Mouse (Mus musculus) small intestine, adult 2 months (tissue): ENCODE results near the gene Cfap157. TPM values are rescaled to one million over a fixed set of nuclear protein-coding genes. Genes with fewer than 3 reads are reported as not detected.
A peak's percentile ranks its signal among the peaks of the same experiment; 100 is the strongest.

ENCODE experiments used
- H3K27ac ChIP-seq: fragments of 200-500 bp; 2 replicates; pipeline ENCODE4 v1.5.1; 2012; ENCODE audit warnings: low read depth, low read length, control low read depth, inconsistent platforms; ENCODE audit not compliant: insufficient read depth
- H3K27me3 ChIP-seq: fragments of 200-500 bp; 2 replicates; pipeline ENCODE4 v1.6.1; 2012; ENCODE audit warnings: mild to moderate bottlenecking, moderate library complexity, low read length, inconsistent platforms; ENCODE audit not compliant: control insufficient read depth, insufficient read depth
- H3K36me3 ChIP-seq: fragments of 200-500 bp; 2 replicates; pipeline ENCODE4 v1.6.1; 2012; ENCODE audit warnings: mild to moderate bottlenecking, low read length, control low read depth, inconsistent platforms; ENCODE audit not compliant: control insufficient read depth, insufficient read depth
- H3K4me1 ChIP-seq: fragments of 200-500 bp; 2 replicates; pipeline ENCODE4 v1.6.1; 2012; ENCODE audit warnings: low read length, inconsistent platforms, mixed read lengths; ENCODE audit not compliant: control insufficient read depth, insufficient read depth, insufficient read length
- H3K4me3 ChIP-seq: fragments of 200-500 bp; 2 replicates; pipeline ENCODE4 v1.5.1; 2012; ENCODE audit warnings: low read depth, mild to moderate bottlenecking, control low read depth, inconsistent platforms, low read length, moderate library complexity
- CTCF ChIP-seq: fragments of 200-500 bp; IDR thresholded peaks from 2 replicates; pipeline ENCODE4 v1.5.1; 2012; ENCODE audit warnings: low read depth, mild to moderate bottlenecking, control low read depth, inconsistent platforms, low read length, moderate library complexity, mixed read lengths; ENCODE audit not compliant: insufficient replicate concordance, insufficient read length; ENCODE audit errors: extremely low read depth
- POLR2A ChIP-seq: fragments of 200-500 bp; IDR thresholded peaks from 2 replicates; pipeline ENCODE4 v1.6.1; 2012; ENCODE audit warnings: low read depth, mild to moderate bottlenecking, control low read depth, inconsistent platforms, low read length, moderate library complexity
- WGBS: fragments of 180-500 bp; shearing (Covaris S2); methylation state at CpG from one replicate; pipeline ENCODE4 v1.1.7; 2018; 5-methylcytosine and 5-hydroxymethylcytosine counted together
- polyA plus RNA-seq: library from polyadenylated mRNA; depleted of rRNA; stranded (reverse); fragments of >200 nt; gene quantifications from 2 replicates; pipeline ENCODE4 v1.2.3, GENCODE M21; 2012

The Cfap157 gene
- polyA plus RNA-seq, 1 experiment: 0.06 TPM

GRCm38 (mm10) chr2:32759001-32759400 lies 25.2 kb downstream of the Cfap157 start:
- no peaks in the 10 kb centered on the region for H3K27me3 ChIP-seq
- peak overlapping the region; percentile 33; the same call in 1 of the 2 replicates for H3K27ac ChIP-seq
- TF ChIP-seq CTCF (no peak), POLR2A (no peak)
- peaks cover 31% of the 10 kb centered on the region for H3K36me3 ChIP-seq
- WGBS: 85% methylated on average over 2 of the region's 2 CpGs
- no peaks in the 10 kb centered on the region for H3K4me1 ChIP-seq
- no peak overlapping the region for H3K4me3 ChIP-seq

DNA sequence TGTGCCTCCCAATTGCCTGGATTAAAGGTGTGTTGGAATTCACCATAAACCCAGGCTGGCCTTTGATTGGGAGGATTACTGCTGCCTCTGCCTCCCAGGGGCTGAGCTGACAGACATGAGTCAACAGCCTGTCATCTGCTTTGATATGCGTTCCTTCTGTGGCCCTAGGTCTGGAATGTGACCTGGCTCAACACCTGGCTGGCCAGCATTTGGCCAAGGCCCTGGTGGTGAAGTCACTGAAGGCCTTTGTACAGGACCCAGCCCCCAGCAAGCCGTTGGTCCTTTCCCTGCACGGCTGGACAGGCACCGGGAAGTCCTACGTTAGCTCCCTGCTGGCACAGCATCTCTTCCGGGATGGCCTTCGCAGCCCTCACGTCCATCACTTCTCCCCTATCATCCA lies 25.7 kb downstream of the Cfap157 start:
- Histone ChIP-seq H3K27ac (peak overlapping the region; percentile 33; the same call in 1 of the 2 replicates), H3K36me3 (peaks cover 31% of the 10 kb centered on the region), H3K4me1 (no peaks in the 10 kb centered on the region), H3K4me3 (no peak overlapping the region), H3K27me3 (no peaks in the 10 kb centered on the region)
- 83% methylated on average over 8 of the region's 8 CpGs for WGBS
- no peak for TF ChIP-seq CTCF
- no peak for TF ChIP-seq POLR2A

- no peaks in the 10 kb centered on the region for H3K4me1 ChIP-seq
- peaks cover 24% of the 10 kb centered on the region for H3K36me3 ChIP-seq
- TF ChIP-seq POLR2A (peak; percentile 44), CTCF (peak; percentile 97)
- no peaks in the 10 kb centered on the region for H3K27me3 ChIP-seq
- H3K4me3 ChIP-seq: peak within 1 kb of the TSS; percentile 87
- H3K27ac ChIP-seq: peak within 1 kb of the TSS; percentile 77
- under 1% methylated on average over 66 of the region's 66 CpGs for WGBS
These were observed 27.0 kb downstream of the Cfap157 start, which contains the start of gene Tor2a for GRCm38 (mm10) chr2:32757056-32757845. TSS of gene Tor2a (plus strand) at chr2:32757234.

DNA sequence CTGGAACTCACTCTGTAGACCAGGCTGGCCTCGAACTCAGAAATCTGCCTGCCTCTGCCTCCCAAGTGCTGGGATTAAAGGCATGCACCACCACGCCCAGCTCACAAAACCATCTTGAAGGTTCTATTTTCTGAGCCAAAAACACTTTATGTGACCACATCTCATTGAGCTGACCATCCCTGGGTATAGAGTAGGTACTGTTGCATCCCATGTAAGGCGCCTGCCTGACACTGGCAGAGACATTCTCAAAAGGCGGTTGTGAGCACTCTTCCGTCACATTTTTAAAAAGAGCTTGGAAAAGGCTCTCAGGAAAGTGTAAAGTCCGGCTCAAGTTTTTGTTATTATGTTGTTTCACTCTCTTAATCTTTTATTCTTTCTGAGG lies 27.6 kb downstream of the Cfap157 start:
- Histone ChIP-seq H3K36me3 (peaks cover 19% of the 10 kb centered on the region), H3K4me1 (no peaks in the 10 kb centered on the region), H3K27me3 (no peaks in the 10 kb centered on the region), H3K4me3 (no peak overlapping the region), H3K27ac (no peak overlapping the region)
- 32% methylated on average over 6 of the region's 6 CpGs for WGBS
- no peak for TF ChIP-seq CTCF
- TF ChIP-seq POLR2A: no peak

DNA sequence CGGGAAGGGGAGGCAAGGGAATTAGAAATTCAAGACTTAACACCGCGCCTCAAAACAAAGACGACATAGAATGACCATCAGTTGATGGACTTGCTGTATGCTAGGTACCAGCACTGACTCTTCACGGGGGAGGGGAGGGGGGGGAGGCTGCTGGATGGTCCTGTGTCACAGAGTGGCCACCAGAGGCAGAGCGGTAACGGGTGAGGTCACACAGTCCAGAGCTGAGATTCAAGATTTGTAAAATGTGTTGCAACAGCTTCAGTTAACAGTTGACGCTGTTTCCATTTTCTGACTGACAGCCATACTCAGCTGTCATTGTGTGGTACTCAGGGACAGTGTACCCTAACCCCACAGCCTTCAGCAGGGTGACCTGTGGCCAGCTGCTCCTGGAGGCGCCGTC lies 32.0 kb downstream of the Cfap157 start:
- no peaks in the 10 kb centered on the region; the same call in 1 of the 2 replicates for H3K36me3 ChIP-seq
- H3K4me1 ChIP-seq: peaks cover 3% of the 10 kb centered on the region
- H3K4me3 ChIP-seq: no peak overlapping the region
- no peak overlapping the region for H3K27ac ChIP-seq
- WGBS: 67% methylated on average over 10 of the region's 10 CpGs
- no peaks in the 10 kb centered on the region for H3K27me3 ChIP-seq
- TF ChIP-seq POLR2A: no peak
- TF ChIP-seq CTCF: no peak

GRCm38 (mm10) chr2:32751665-32752033 lies 32.6 kb downstream of the Cfap157 start:
- TF ChIP-seq CTCF: no peak
- no peak for TF ChIP-seq POLR2A
- no peaks in the 10 kb centered on the region for H3K27me3 ChIP-seq
- H3K27ac ChIP-seq: no peak overlapping the region
- H3K4me1 ChIP-seq: peaks cover 3% of the 10 kb centered on the region
- WGBS: 22% methylated on average over 10 of the region's 10 CpGs
- peak overlapping the region; percentile 59 for H3K4me3 ChIP-seq
- H3K36me3 ChIP-seq: no peaks in the 10 kb centered on the region; the same call in 1 of the 2 replicates

GRCm38 (mm10) chr2:32750887-32751664 lies 33.2 kb downstream of the Cfap157 start:
- TF ChIP-seq CTCF (no peak), POLR2A (no peak)
- Histone ChIP-seq H3K27me3 (no peaks in the 10 kb centered on the region), H3K4me3 (peak overlapping the region; percentile 59), H3K36me3 (no peaks in the 10 kb centered on the region; the same call in 1 of the 2 replicates), H3K27ac (no peak overlapping the region), H3K4me1 (peaks cover 5% of the 10 kb centered on the region)
- 21% methylated on average over 31 of the region's 31 CpGs for WGBS
